Mouse (Mus musculus): ENCODE data around the gene Cachd1. TPM values are rescaled to one million over a fixed set of nuclear protein-coding genes. Genes with fewer than 3 reads are reported as not detected.

Cachd1 gene
- polyA plus RNA-seq, 1 experiment from 2014 or later: 23.4 TPM

DNA sequence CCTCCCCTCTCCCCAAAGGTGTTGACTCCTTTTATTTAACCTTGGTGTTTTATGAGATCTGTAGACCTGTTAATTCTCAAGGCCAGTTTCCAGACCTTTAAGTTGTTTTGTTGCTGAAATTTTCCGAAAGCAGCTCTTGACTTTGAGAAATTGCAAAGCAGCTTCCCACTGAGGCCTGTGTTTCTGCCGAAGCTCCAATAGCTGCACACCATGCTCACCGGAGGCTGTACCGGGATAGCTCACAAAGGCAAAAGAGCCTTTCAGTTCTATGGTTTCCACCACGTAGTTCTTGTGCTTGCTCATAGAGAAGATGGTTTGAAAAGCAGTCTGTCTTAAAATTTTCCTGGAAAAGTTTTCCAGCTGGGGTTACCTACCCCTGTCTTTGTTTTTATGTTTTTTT, 3.2 kb downstream of the Cachd1 start:
- Histone ChIP-seq H3K9me3 (ENCODE audit: control insufficient read depth, low read length) (no peaks in the 10 kb centered on the region), H3K36me3 (ENCODE audit: control insufficient read depth, insufficient read depth, low read length) (no peaks in the 10 kb centered on the region), H3K4me1 (replicated peaks; ENCODE audit: control insufficient read depth, insufficient read depth, low read length) (peaks cover 2% of the 10 kb centered on the region; the same call in 1 of the 2 replicates), H3K4me3 (ENCODE audit: low read depth, low read length) (peak overlapping the region; percentile 59), H3K27ac (ENCODE audit: low read depth, low read length) (no peak overlapping the region), H3K27me3 (ENCODE audit: control insufficient read depth, insufficient read depth, low read length) (no peaks in the 10 kb centered on the region), H3K4me2 (replicated peaks; ENCODE audit: low read depth, low read length) (peak overlapping the region; percentile 79), H3K9ac (ENCODE audit: low read depth, low read length) (no peak overlapping the region)
- ATAC-seq (ENCODE audit: low FRiP score) (no peak), DNase-seq (ENCODE audit: low spot score) (peak; percentile 42)
- WGBS: 5% methylated on average over 5 of the region's 5 CpGs

DNA sequence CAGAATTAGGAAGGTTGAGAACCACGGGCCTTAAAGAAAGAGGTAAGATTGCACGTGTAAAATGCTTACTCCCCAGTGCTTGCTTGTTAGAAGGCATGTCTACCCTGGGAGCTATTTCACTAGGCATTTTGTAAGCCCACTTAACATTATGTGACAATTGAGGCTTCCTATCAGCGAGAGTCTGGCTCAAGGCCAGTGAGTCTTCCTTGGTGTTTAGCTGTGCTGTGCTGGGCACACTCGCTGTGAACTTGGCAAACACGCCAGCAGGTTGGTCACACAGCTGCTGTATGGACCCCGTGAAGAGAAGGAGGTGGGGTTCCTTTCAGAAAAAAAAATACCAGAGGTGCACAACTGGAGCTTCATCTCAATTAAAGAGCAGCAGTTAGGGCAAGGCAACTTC, 4.4 kb downstream of the Cachd1 start:
- no peak overlapping the region for H3K4me2 ChIP-seq (replicated peaks; ENCODE audit: low read depth, low read length)

DNA sequence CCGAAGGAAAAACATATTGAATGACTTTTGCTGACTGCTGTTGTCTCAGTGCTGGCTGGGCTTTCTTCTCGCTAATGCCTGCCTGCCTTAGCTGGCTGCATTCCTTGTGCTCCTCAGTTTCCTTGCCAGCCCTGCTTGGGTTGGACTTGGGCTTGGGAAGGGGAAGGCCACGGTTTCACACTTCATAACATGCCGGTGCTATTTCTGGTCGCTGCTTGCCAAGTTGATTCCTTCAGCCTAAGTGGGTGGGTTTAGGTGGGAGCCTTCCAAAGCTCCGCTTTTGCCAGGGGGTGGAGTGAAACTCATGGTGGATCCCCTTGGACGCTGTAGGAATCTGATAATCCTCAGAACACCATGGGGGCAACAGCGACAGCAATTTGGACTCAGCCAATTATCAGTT, 5.9 kb downstream of the Cachd1 start:
- WGBS: 78% methylated on average over 8 of the region's 8 CpGs
- no peaks in the 10 kb centered on the region for H3K9me3 ChIP-seq (ENCODE audit: control insufficient read depth, low read length)
- DNase-seq (ENCODE audit: low spot score) (no peak), ATAC-seq (ENCODE audit: low FRiP score) (no peak)
- H3K4me1 ChIP-seq (replicated peaks; ENCODE audit: control insufficient read depth, insufficient read depth, low read length): peaks cover 2% of the 10 kb centered on the region; the same call in 1 of the 2 replicates
- H3K4me3 ChIP-seq (ENCODE audit: low read depth, low read length): no peak overlapping the region
- no peaks in the 10 kb centered on the region for H3K27me3 ChIP-seq (ENCODE audit: control insufficient read depth, insufficient read depth, low read length)
- no peak overlapping the region for H3K9ac ChIP-seq (ENCODE audit: low read depth, low read length)
- no peak overlapping the region for H3K4me2 ChIP-seq (replicated peaks; ENCODE audit: low read depth, low read length)
- no peaks in the 10 kb centered on the region for H3K36me3 ChIP-seq (ENCODE audit: control insufficient read depth, insufficient read depth, low read length)
- no peak overlapping the region for H3K27ac ChIP-seq (ENCODE audit: low read depth, low read length)

More for the DNA sequence above, 4.4 kb downstream of the Cachd1 start:
- peaks cover 2% of the 10 kb centered on the region; the same call in 1 of the 2 replicates for H3K4me1 ChIP-seq (replicated peaks; ENCODE audit: control insufficient read depth, insufficient read depth, low read length)
- H3K9me3 ChIP-seq (ENCODE audit: control insufficient read depth, low read length): no peaks in the 10 kb centered on the region
- H3K9ac ChIP-seq (ENCODE audit: low read depth, low read length): no peak overlapping the region
- no peak for ATAC-seq (ENCODE audit: low FRiP score)
- no peak for DNase-seq (ENCODE audit: low spot score)
- no peaks in the 10 kb centered on the region for H3K36me3 ChIP-seq (ENCODE audit: control insufficient read depth, insufficient read depth, low read length)
- no peak overlapping the region for H3K4me3 ChIP-seq (ENCODE audit: low read depth, low read length)
- 72% methylated on average over 6 of the region's 6 CpGs for WGBS
- no peak overlapping the region for H3K27ac ChIP-seq (ENCODE audit: low read depth, low read length)
- no peaks in the 10 kb centered on the region for H3K27me3 ChIP-seq (ENCODE audit: control insufficient read depth, insufficient read depth, low read length)

DNA sequence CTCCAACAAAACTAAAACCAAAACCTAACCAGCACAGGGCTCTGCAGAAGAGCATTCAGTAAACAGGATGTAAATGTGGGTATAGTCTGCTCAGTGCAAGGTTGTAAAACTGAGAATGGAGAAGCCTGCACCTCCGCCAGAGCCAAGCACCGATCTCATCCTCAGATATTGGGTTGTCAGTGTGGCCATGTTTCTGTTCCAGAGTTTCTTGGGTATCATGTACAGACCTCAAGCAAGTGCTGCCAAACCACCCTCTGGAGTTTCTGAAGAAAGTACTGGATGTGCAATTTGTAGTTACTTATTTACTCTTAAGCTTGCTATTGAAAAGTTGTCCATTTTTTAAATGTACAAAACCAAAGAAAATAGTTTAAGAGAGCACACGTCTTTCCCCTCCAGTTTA, 6.4 kb downstream of the Cachd1 start:
- no peaks in the 10 kb centered on the region for H3K27me3 ChIP-seq (ENCODE audit: control insufficient read depth, insufficient read depth, low read length)
- H3K9ac ChIP-seq (ENCODE audit: low read depth, low read length): no peak overlapping the region
- H3K9me3 ChIP-seq (ENCODE audit: control insufficient read depth, low read length): no peaks in the 10 kb centered on the region
- no peak for ATAC-seq (ENCODE audit: low FRiP score)
- no peak overlapping the region for H3K27ac ChIP-seq (ENCODE audit: low read depth, low read length)
- DNase-seq (ENCODE audit: low spot score): no peak
- no peak overlapping the region for H3K4me3 ChIP-seq (ENCODE audit: low read depth, low read length)
- H3K36me3 ChIP-seq (ENCODE audit: control insufficient read depth, insufficient read depth, low read length): no peaks in the 10 kb centered on the region
- H3K4me2 ChIP-seq (replicated peaks; ENCODE audit: low read depth, low read length): no peak overlapping the region
- H3K4me1 ChIP-seq (replicated peaks; ENCODE audit: control insufficient read depth, insufficient read depth, low read length): peaks cover 2% of the 10 kb centered on the region; the same call in 1 of the 2 replicates
- 84% methylated on average over 3 of the region's 3 CpGs for WGBS

DNA sequence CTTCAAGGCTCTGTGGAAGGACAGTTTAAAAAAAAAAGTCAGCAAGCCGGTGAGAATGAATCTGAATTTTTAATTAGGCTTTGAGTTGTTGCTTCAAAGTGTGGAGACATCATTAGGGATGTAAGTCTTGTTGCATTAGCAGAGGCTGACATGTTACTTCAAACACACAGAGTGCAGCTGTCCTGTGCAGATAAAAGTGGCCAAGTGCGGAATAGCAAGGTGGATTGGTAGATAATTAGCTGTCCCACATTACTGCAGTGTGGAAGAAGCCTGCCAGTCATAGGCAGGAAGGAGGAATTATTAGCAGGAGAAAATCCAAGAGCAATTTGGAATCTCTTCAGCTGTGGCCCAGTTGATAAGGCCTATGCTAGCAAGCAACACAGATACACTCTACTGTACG, 10.7 kb downstream of the Cachd1 start:
- ATAC-seq (ENCODE audit: low FRiP score): no peak
- no peak overlapping the region for H3K27ac ChIP-seq (ENCODE audit: low read depth, low read length)
- no peaks in the 10 kb centered on the region for H3K9me3 ChIP-seq (ENCODE audit: control insufficient read depth, low read length)
- H3K4me3 ChIP-seq (ENCODE audit: low read depth, low read length): no peak overlapping the region
- no peaks in the 10 kb centered on the region for H3K36me3 ChIP-seq (ENCODE audit: control insufficient read depth, insufficient read depth, low read length)
- no peak overlapping the region for H3K9ac ChIP-seq (ENCODE audit: low read depth, low read length)
- no peaks in the 10 kb centered on the region for H3K27me3 ChIP-seq (ENCODE audit: control insufficient read depth, insufficient read depth, low read length)
- no peak for DNase-seq (ENCODE audit: low spot score)
- no peak overlapping the region for H3K4me2 ChIP-seq (replicated peaks; ENCODE audit: low read depth, low read length)
- H3K4me1 ChIP-seq (replicated peaks; ENCODE audit: control insufficient read depth, insufficient read depth, low read length): no peaks in the 10 kb centered on the region
- 86% methylated on average over 3 of the region's 3 CpGs for WGBS

DNA sequence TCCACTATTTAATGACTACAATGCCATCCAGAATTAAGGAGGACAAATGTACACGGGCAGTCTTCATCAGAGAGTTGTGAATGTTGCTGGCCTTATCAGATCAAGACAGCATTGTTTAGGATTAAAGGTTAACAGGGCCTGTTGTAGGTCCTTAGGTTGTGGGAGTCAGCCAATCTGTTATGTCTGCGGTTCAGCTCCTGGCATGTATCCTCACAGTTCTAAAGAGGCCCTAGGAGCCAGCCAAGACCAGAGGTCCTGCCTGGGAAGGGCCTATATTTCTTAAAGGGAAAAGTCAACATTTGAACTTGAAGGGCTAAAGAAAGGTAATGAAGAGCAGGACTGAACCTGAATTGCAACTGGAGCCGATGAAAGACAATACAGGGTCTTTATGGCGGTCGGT, 13.7 kb downstream of the Cachd1 start:
- DNase-seq (ENCODE audit: low spot score) (no peak), ATAC-seq (ENCODE audit: low FRiP score) (no peak)
- H3K4me2 ChIP-seq (replicated peaks; ENCODE audit: low read depth, low read length): no peak overlapping the region
- no peak overlapping the region for H3K4me3 ChIP-seq (ENCODE audit: low read depth, low read length)
- no peaks in the 10 kb centered on the region for H3K9me3 ChIP-seq (ENCODE audit: control insufficient read depth, low read length)
- no peak overlapping the region for H3K9ac ChIP-seq (ENCODE audit: low read depth, low read length)
- no peak overlapping the region for H3K27ac ChIP-seq (ENCODE audit: low read depth, low read length)
- no peaks in the 10 kb centered on the region for H3K27me3 ChIP-seq (ENCODE audit: control insufficient read depth, insufficient read depth, low read length)
- H3K4me1 ChIP-seq (replicated peaks; ENCODE audit: control insufficient read depth, insufficient read depth, low read length): 0 out of 2 replicates have a peak, but pooled peaks cover 2% of the 10 kb centered on the region
- 75% methylated on average over 5 of the region's 5 CpGs for WGBS
- H3K36me3 ChIP-seq (ENCODE audit: control insufficient read depth, insufficient read depth, low read length): no peaks in the 10 kb centered on the region

DNA sequence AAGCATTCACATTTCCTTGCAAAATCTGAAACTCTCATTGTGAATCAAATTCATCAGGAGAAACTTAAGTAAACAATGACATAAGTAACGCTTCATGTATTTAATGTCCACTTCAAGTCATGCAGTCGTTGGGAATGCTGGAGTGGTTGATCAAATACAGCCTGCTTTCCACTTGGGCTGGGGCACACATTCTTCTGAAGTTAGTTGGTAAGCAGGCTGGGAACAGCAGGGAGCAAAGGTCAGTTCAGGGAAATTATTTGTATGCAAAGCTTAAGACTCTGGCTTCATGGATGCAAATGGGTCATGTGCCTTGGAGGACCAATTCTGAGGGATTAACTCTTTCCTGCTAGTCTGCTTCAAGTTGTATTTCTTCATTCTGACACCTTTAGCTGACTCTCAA, 16.7 kb downstream of the Cachd1 start:
- 8% methylated on average over 2 of the region's 2 CpGs for WGBS
- peak; percentile 43 for DNase-seq (ENCODE audit: low spot score)

DNA sequence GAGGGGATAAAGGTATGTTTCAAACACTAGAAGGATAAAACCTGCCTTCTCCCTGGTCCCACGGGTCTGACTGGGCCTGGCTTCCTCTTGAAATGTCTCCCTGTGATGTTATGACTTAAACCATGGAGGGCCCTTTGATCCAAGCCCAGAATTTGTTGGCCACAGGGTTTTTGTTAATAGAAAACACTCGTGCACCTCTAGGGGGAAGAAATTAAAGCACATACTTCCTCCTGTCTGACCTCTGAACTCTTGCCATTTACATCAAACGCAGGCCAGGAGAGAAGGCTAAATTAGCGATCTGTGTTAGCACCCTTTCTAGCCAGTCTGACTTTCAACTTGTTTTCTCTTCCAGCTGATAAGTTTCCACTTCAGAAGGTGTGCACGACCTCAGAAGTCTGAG, 19.0 kb downstream of the Cachd1 start:
- DNase-seq (ENCODE audit: low spot score) (no peak), ATAC-seq (ENCODE audit: low FRiP score) (no peak)
- Histone ChIP-seq H3K4me1 (replicated peaks; ENCODE audit: control insufficient read depth, insufficient read depth, low read length) (peaks cover 5% of the 10 kb centered on the region; the same call in 1 of the 2 replicates), H3K36me3 (ENCODE audit: control insufficient read depth, insufficient read depth, low read length) (no peaks in the 10 kb centered on the region), H3K27me3 (ENCODE audit: control insufficient read depth, insufficient read depth, low read length) (no peaks in the 10 kb centered on the region), H3K4me2 (replicated peaks; ENCODE audit: low read depth, low read length) (no peak overlapping the region), H3K27ac (ENCODE audit: low read depth, low read length) (no peak overlapping the region), H3K9ac (ENCODE audit: low read depth, low read length) (no peak overlapping the region), H3K9me3 (ENCODE audit: control insufficient read depth, low read length) (no peaks in the 10 kb centered on the region), H3K4me3 (ENCODE audit: low read depth, low read length) (no peak overlapping the region)
- WGBS: 21% methylated on average over 5 of the region's 5 CpGs

More for the DNA sequence above, 16.7 kb downstream of the Cachd1 start:
- no peak for ATAC-seq (ENCODE audit: low FRiP score)
- Histone ChIP-seq H3K4me1 (replicated peaks; ENCODE audit: control insufficient read depth, insufficient read depth, low read length) (peaks cover 4% of the 10 kb centered on the region; the same call in 1 of the 2 replicates), H3K9me3 (ENCODE audit: control insufficient read depth, low read length) (no peaks in the 10 kb centered on the region), H3K9ac (ENCODE audit: low read depth, low read length) (no peak overlapping the region), H3K27me3 (ENCODE audit: control insufficient read depth, insufficient read depth, low read length) (no peaks in the 10 kb centered on the region), H3K36me3 (ENCODE audit: control insufficient read depth, insufficient read depth, low read length) (no peaks in the 10 kb centered on the region), H3K27ac (ENCODE audit: low read depth, low read length) (no peak overlapping the region), H3K4me3 (ENCODE audit: low read depth, low read length) (no peak overlapping the region), H3K4me2 (replicated peaks; ENCODE audit: low read depth, low read length) (no peak overlapping the region)

DNA sequence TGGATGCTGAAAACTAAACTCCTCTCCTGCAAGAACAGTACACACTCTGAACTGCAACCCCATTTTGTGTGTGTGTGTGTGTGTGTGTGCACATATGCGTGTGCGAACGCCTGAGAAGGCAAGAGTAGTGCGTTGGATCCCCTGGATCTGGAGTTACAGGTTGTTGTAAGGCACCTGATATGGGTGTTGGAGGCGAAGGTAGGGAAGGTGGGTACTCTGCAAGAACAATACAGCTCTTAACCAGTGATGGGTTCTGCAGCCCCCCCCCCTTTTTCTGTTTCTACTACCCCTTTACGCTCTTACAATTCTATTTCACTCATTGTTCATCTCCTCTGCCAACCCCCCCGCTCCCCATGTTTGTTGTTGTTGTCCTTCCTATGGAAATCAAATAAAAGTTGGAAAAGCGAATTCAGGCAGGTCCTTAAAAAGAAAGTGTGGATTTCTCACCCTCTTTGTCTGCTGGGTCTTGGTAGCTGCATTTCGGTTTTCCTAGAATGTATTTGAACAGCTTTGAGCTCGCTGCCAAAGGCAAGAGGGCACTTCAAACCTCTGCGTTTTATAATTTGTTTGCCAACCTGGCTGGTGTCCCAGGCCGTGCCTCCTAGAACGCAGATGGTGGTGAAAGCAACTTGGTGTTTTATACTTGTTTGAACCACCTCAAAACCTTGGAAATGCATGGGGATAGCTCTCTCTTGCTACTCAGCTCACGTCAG, 24.4 kb downstream of the Cachd1 start:
- Histone ChIP-seq H3K27ac (ENCODE audit: low read depth, low read length) (no peak overlapping the region), H3K4me1 (replicated peaks; ENCODE audit: control insufficient read depth, insufficient read depth, low read length) (peaks cover 5% of the 10 kb centered on the region; the same call in 1 of the 2 replicates), H3K9ac (ENCODE audit: low read depth, low read length) (no peak overlapping the region), H3K9me3 (ENCODE audit: control insufficient read depth, low read length) (no peaks in the 10 kb centered on the region), H3K4me2 (replicated peaks; ENCODE audit: low read depth, low read length) (no peak overlapping the region), H3K36me3 (ENCODE audit: control insufficient read depth, insufficient read depth, low read length) (no peaks in the 10 kb centered on the region), H3K4me3 (ENCODE audit: low read depth, low read length) (no peak overlapping the region), H3K27me3 (ENCODE audit: control insufficient read depth, insufficient read depth, low read length) (no peaks in the 10 kb centered on the region)
- 91% methylated on average over 14 of the region's 14 CpGs for WGBS
- no peak for DNase-seq (ENCODE audit: low spot score)
- ATAC-seq (ENCODE audit: low FRiP score): no peak

All from hindbrain, embryonic 11.5 days (tissue).